Mouse (Mus musculus): ENCODE data around the gene Cntnap2. TPM values are rescaled to one million over a fixed set of nuclear protein-coding genes. Genes with fewer than 3 reads are reported as not detected.

The Cntnap2 gene
- polyA plus RNA-seq, 2 experiments = 1.5 to 2.5 TPM

DNA sequence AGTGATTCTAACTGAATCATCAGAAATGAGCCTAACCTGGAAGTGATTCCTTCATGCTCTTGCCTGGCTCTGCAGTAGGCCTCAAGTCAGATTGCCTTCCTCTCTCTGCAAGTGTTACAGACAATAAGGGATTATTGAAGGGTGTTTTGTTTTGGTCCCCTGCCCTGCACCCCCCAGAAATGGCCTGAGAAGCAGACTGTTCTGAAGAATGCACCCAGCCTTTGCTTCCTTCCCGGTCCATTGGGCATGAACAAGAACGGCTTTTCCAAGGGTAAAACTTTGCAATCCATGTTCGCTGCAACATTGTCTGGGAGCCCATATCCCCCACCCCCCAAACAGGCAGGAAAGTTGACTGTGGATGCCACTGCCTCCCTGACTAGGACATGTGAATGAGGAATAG lies 1704.3 kb downstream of the Cntnap2 start:
- Histone ChIP-seq H3K27ac (replicated peaks; ENCODE audit: low read depth, low read length) (no peak overlapping the region), H3K4me2 (replicated peaks; ENCODE audit: low read depth, low read length, severe bottlenecking) (no peak overlapping the region), H3K4me1 (ENCODE audit: control insufficient read depth, insufficient read depth, low read length) (no peaks in the 10 kb centered on the region), H3K9me3 (ENCODE audit: control insufficient read depth, low read length) (no peaks in the 10 kb centered on the region), H3K9ac (ENCODE audit: low read depth, low read length, severe bottlenecking) (no peak overlapping the region), H3K27me3 (ENCODE audit: control insufficient read depth, insufficient read depth, low read length) (no peaks in the 10 kb centered on the region), H3K36me3 (ENCODE audit: control insufficient read depth, insufficient read depth, low read length) (no peaks in the 10 kb centered on the region), H3K4me3 (replicated peaks; ENCODE audit: low read length) (no peak overlapping the region)
- TF ChIP-seq POLR2A (IDR thresholded peaks at IDR 0.05; ENCODE audit: borderline replicate concordance, extremely low read depth, insufficient read depth, insufficient read length) = no peak
- no peak for ATAC-seq (ENCODE audit: low FRiP score, low read depth)
- 91% methylated on average over 3 of the region's 3 CpGs for WGBS
- DNase-seq (ENCODE audit: low spot score) = no peak

DNA sequence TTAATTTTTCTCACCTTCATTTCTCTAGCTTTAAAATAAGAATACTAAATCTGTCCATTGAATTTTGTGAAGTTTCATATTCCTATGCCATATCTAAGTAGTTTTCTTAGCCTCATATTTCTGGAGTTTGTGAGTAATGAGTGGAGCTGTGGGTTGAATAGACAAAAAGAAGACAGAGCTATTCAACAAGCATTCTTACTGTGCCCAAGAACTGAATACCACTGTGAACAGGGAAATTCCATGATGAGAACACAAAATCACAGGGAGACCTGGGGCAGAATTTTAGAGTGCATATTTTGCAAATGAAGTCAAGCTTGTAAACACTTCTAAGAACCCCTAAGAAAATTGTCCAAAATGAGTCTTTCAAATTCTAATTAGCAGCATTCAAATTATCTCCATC lies 1715.4 kb downstream of the Cntnap2 start:
- H3K4me2 ChIP-seq (replicated peaks; ENCODE audit: low read depth, low read length, severe bottlenecking) = no peak overlapping the region
- no peak for TF ChIP-seq POLR2A (IDR thresholded peaks at IDR 0.05; ENCODE audit: borderline replicate concordance, extremely low read depth, insufficient read depth, insufficient read length)

DNA sequence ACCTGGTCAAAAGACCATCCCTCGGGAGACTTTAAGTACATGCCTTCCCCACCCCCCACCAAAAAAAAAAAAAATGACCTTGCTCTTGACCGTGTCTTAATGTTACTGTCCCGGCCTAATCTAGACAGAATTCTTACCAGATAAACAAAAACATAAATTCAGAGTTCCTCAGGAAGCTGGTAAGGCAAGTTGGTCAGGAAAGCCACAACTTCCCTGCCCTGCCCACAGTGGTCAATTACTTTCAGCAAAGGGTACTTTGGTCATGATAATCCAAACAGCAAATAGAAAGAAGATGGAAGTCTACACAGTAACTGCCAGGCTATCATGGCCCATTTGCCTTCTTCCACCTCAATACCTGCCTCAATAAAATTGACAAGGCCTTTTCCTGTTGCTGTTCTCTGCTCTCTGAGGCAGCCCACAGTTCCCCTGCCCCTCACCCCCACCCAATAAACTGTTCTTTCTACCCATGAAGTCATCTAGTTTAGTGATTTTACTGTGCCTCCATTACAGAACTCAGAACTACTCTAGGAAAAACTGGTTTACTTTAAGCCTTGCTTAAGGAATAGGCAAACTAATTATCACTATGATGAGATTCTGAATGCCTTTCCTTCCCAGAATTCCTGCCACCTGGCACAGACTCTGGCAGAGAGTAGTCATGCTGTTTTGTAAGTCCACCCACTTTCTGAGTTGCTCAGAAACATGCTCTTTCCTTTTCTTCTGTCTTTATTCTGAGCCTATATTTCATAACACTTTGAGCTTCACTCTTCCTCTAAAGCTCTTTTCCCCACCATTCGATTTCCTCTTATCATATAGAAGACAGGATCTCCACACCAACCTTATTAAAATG lies 1743.3 kb downstream of the Cntnap2 start:
- Histone ChIP-seq H3K27me3 (ENCODE audit: control insufficient read depth, insufficient read depth, low read length) (no peaks in the 10 kb centered on the region), H3K9me3 (ENCODE audit: control insufficient read depth, low read length) (no peaks in the 10 kb centered on the region), H3K9ac (ENCODE audit: low read depth, low read length, severe bottlenecking) (no peak overlapping the region), H3K36me3 (ENCODE audit: control insufficient read depth, insufficient read depth, low read length) (no peaks in the 10 kb centered on the region), H3K27ac (replicated peaks; ENCODE audit: low read depth, low read length) (no peak overlapping the region), H3K4me2 (replicated peaks; ENCODE audit: low read depth, low read length, severe bottlenecking) (no peak overlapping the region), H3K4me3 (replicated peaks; ENCODE audit: low read length) (no peak overlapping the region), H3K4me1 (ENCODE audit: control insufficient read depth, insufficient read depth, low read length) (no peaks in the 10 kb centered on the region)
- DNase-seq (ENCODE audit: low spot score) (no peak), ATAC-seq (ENCODE audit: low FRiP score, low read depth) (no peak)
- 76% methylated on average over 4 of the region's 4 CpGs for WGBS
- TF ChIP-seq POLR2A (IDR thresholded peaks at IDR 0.05; ENCODE audit: borderline replicate concordance, extremely low read depth, insufficient read depth, insufficient read length) = no peak

More for the DNA sequence above, 1715.4 kb downstream of the Cntnap2 start:
- Histone ChIP-seq H3K4me3 (replicated peaks; ENCODE audit: low read length) (no peak overlapping the region), H3K9me3 (ENCODE audit: control insufficient read depth, low read length) (no peaks in the 10 kb centered on the region), H3K27me3 (ENCODE audit: control insufficient read depth, insufficient read depth, low read length) (no peaks in the 10 kb centered on the region), H3K4me1 (ENCODE audit: control insufficient read depth, insufficient read depth, low read length) (no peaks in the 10 kb centered on the region), H3K9ac (ENCODE audit: low read depth, low read length, severe bottlenecking) (no peak overlapping the region), H3K36me3 (ENCODE audit: control insufficient read depth, insufficient read depth, low read length) (no peaks in the 10 kb centered on the region), H3K27ac (replicated peaks; ENCODE audit: low read depth, low read length) (no peak overlapping the region)
- ATAC-seq (ENCODE audit: low FRiP score, low read depth) (no peak), DNase-seq (ENCODE audit: low spot score) (no peak)

DNA sequence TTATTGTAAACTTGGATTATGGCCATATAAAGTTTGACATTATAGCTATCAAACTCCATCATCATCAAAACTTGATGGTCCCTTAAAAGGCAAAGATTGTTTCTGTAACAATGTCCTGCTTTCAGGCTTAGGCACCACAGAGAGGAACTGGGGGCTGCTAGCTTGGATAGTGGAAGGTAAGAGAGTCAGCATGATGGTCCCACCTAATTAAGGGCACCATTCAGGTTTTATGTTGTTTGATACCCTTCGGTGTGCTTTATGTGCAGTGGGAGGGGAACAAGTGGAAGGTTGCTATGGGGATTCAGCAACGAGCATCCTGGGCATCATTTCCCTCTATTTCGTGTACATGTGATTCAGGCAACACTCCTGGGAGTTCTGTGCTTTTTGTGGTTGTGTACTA lies 1797.5 kb downstream of the Cntnap2 start:
- H3K4me2 ChIP-seq (replicated peaks; ENCODE audit: low read depth, low read length, severe bottlenecking) = no peak overlapping the region
- H3K4me3 ChIP-seq (replicated peaks; ENCODE audit: low read length) = no peak overlapping the region
- TF ChIP-seq POLR2A (IDR thresholded peaks at IDR 0.05; ENCODE audit: borderline replicate concordance, extremely low read depth, insufficient read depth, insufficient read length) = no peak
- WGBS = 31% methylated on average over 3 of the region's 3 CpGs
- no peak overlapping the region for H3K27ac ChIP-seq (replicated peaks; ENCODE audit: low read depth, low read length)
- ATAC-seq (ENCODE audit: low FRiP score, low read depth) (no peak), DNase-seq (ENCODE audit: low spot score) (no peak)
- no peak overlapping the region for H3K9ac ChIP-seq (ENCODE audit: low read depth, low read length, severe bottlenecking)
- H3K36me3 ChIP-seq (ENCODE audit: control insufficient read depth, insufficient read depth, low read length) = no peaks in the 10 kb centered on the region
- H3K4me1 ChIP-seq (ENCODE audit: control insufficient read depth, insufficient read depth, low read length) = no peaks in the 10 kb centered on the region
- 0 out of 2 replicates have a peak, but pooled peaks cover 4% of the 10 kb centered on the region for H3K27me3 ChIP-seq (ENCODE audit: control insufficient read depth, insufficient read depth, low read length)
- H3K9me3 ChIP-seq (ENCODE audit: control insufficient read depth, low read length) = no peaks in the 10 kb centered on the region

DNA sequence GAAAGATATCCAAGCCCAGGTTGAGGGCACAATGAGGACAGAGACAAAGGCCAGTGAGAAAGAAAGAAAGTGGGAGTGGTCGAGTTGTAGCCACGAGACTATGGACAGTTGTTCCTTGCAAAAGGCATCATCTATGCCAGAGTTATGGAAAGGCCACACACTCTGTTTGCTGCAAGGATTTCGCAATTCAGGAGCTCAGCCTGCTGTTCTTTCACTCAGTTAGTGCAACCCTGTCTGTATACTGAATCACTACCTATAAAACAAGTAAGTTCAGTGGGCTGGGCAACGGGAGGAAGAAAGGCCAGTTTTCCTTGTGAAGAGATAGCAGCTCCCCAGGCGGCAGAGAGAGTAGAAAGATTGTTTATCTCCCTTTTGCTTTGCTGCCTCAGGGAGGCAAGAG lies 1801.9 kb downstream of the Cntnap2 start:
- no peaks in the 10 kb centered on the region for H3K4me1 ChIP-seq (ENCODE audit: control insufficient read depth, insufficient read depth, low read length)
- H3K27ac ChIP-seq (replicated peaks; ENCODE audit: low read depth, low read length) = no peak overlapping the region
- ATAC-seq (ENCODE audit: low FRiP score, low read depth) (no peak), DNase-seq (ENCODE audit: low spot score) (no peak)
- WGBS = 31% methylated on average over 5 of the region's 5 CpGs
- no peak overlapping the region for H3K4me2 ChIP-seq (replicated peaks; ENCODE audit: low read depth, low read length, severe bottlenecking)
- H3K9me3 ChIP-seq (ENCODE audit: control insufficient read depth, low read length) = no peaks in the 10 kb centered on the region
- TF ChIP-seq POLR2A (IDR thresholded peaks at IDR 0.05; ENCODE audit: borderline replicate concordance, extremely low read depth, insufficient read depth, insufficient read length) = no peak
- H3K27me3 ChIP-seq (ENCODE audit: control insufficient read depth, insufficient read depth, low read length) = no peaks in the 10 kb centered on the region
- no peak overlapping the region for H3K4me3 ChIP-seq (replicated peaks; ENCODE audit: low read length)
- no peak overlapping the region for H3K9ac ChIP-seq (ENCODE audit: low read depth, low read length, severe bottlenecking)
- no peaks in the 10 kb centered on the region for H3K36me3 ChIP-seq (ENCODE audit: control insufficient read depth, insufficient read depth, low read length)

Data from limb, embryonic 14.5 days (tissue).